Mouse (Mus musculus): ENCODE measurements around the gene Gm39653. TPM values are rescaled to one million over a fixed set of nuclear protein-coding genes. Genes with fewer than 3 reads are reported as not detected.

Gene Gm39653
- not detected in 2 replicates for polyA plus RNA-seq (2012; rRNA removed)

GRCm38 (mm10) chr1:63615668-63616067 is at the start of gene Gm39653:
TSS of gene Gm39653 (plus strand) at chr1:63615968.

Other genes starting within 250 kb of the Gm39653 start
- gene Adam23, start 170.1 kb upstream of the Gm39653 start, polyA plus RNA-seq (2012; rRNA removed) = 21.5 and 24.6 TPM in 2 replicates
- gene Dytn, start 71.0 kb downstream of the Gm39653 start, polyA plus RNA-seq (2012; rRNA removed) = 0.05 and 0.15 TPM in 2 replicates
- gene Mdh1b, start 114.3 kb downstream of the Gm39653 start, polyA plus RNA-seq (2012; rRNA removed) = 0.29 and 0.38 TPM in 2 replicates
- 19.8 and 20.0 TPM in 2 replicates for gene Fastkd2, start 114.6 kb downstream of the Gm39653 start, polyA plus RNA-seq (2012; rRNA removed)
- gene 4933402D24Rik, start 153.3 kb downstream of the Gm39653 start, polyA plus RNA-seq (2012; rRNA removed) = 0.02 TPM in 1 of 2 replicates, not detected in the other